Mouse (Mus musculus) layer of hippocampus, adult 18-20 months (tissue): ENCODE data around the gene Ttc4. TPM values are rescaled to one million over a fixed set of nuclear protein-coding genes. Genes with fewer than 3 reads are reported as not detected.

ENCODE experiments used
- DNase-seq, 2 experiments: peaks; one replicate each; pipeline ENCODE4 v3.0.0; 2022; ENCODE audit warnings: low spot score in 2 of 2
- total RNA-seq, 2 experiments: library from RNA; stranded (reverse); gene quantifications; 2 replicates each; pipeline ENCODE4 v1.2.3; 2021

Gene Ttc4
- total RNA-seq, 2 experiments from 2014 or later, result 43.1 to 46.4 TPM

DNA sequence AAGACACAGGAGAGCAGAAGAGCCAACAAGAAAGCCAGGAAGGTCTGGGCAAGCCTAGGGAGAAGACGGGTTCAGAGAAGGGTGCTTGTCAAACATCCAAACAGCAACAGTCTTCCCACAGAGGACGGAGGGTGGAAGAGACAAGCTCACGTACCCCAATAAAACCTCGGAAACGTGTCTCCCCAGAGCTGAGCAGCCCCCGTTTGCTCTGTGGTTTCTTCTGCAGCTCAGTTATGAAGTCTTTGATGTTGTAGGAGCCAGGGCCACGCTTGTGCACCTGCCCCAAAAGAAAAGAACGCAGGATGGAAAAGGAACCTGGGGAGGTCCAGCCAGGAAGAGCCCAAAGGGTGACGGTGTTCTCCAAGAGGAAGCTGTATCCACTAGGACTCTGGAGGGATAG, 63.9 kb downstream of the Ttc4 start:
- DNase-seq, result no peak

DNA sequence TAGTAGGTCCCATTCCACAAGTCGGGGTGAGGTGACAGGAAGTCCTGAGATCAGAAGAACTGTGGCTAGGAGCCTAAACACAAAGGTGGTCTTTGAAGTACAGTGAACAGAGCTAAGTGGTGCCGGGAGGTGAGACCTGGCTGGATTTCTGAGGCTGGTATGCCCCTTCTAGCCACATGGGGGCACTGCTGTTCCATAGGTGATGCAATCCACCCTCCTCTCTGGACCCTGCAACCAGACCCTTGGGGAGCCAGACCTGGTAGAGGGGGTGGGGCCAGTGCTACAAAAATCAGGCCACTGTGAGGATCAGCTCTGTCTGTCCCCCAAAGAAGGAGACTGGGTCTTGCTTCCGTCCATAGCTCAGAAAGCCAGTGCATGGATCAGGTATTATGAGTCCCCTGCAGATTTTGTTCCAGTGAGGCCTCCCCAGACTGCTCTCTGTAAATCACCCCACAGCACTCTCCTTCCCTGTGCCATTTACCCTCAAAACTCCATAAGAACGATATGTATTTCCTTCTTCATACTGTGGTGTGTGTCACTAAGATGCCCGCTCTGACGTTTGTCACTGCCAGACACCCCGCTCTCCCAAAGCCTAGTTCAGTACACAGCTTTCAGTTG, 64.5 kb downstream of the Ttc4 start:
- DNase-seq, result peak; percentile 62 to 83

DNA sequence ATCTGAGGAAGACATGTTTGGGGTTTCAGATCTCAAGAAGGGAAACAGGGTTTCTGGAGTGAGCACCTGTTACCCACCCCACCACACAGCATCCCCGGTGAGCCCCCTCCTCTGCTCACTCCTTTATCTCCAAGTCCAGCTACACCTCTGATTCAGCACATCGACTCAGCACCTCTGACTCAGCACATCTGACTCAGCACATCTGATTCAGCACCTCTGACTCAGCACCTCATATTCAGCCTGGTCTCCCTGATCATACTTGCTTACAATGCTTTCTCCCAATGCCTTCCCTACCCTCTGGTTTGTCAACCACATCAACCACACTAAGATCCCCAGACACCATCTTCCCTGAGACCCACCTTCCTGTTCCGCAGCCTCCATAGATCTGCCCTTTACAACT, 65.2 kb downstream of the Ttc4 start:
- DNase-seq, result no peak

GRCm38 (mm10) chr4:106613105-106613504, 65.6 kb downstream of the Ttc4 start:
- DNase-seq, result no peak

Other genes with a start within 250 kb of the Ttc4 start
- gene Pcsk9, start 214.6 kb downstream of the Ttc4 start, total RNA-seq, result under 1 TPM in 1 of 2 experiments, not detected in 1; 0.12 TPM
- gene Bsnd, start 186.7 kb downstream of the Ttc4 start, total RNA-seq, result not detected
- gene Dhcr24, start 117.9 kb downstream of the Ttc4 start, total RNA-seq, result 10 to 100 TPM; 67.7 to 70.5 TPM
- not detected for gene Lexm, start 61.7 kb downstream of the Ttc4 start, total RNA-seq
- gene Ttc22, start 56.5 kb downstream of the Ttc4 start, total RNA-seq, result under 1 TPM; 0.33 to 0.72 TPM
- 1 to 10 TPM; 6.9 TPM for gene Pars2, start 27.9 kb downstream of the Ttc4 start, total RNA-seq
- gene Mroh7, start 52.0 kb upstream of the Ttc4 start, total RNA-seq, result 1 to 10 TPM; 4.1 to 5.0 TPM
- not detected for gene Fam151a, start 54.9 kb upstream of the Ttc4 start, total RNA-seq
- 10 to 100 TPM; 46.7 to 52.6 TPM for gene Acot11, start 126.1 kb upstream of the Ttc4 start, total RNA-seq
- 100 to 1,000 TPM; 158 to 189 TPM for gene Ssbp3, start 231.8 kb upstream of the Ttc4 start, total RNA-seq